Comparison of ENCODE assay signal across 8 mouse cellular contexts in genomic region chr11:115814605-115815450, GRCm38 (mm10). TPM values are rescaled to one million over a fixed set of nuclear protein-coding genes. Genes with fewer than 3 reads are reported as not detected.
DNase-seq lines count a peak whose midpoint lies in the region; ATAC-seq lines count a peak whose summit lies in the region.

Tsen54 (plus strand) TSS chr11:115814724.

- no peaks in the 10 kb centered on the region for H3K9me3 ChIP-seq in forebrain, embryonic 15.5 days
- no peaks in the 10 kb centered on the region for H3K9me3 ChIP-seq in lung, embryonic 16.5 days (ENCODE audit: control insufficient read depth, low read length)

- peak within 1 kb of the TSS; percentile 94 for H3K9ac ChIP-seq in forebrain, embryonic 15.5 days (replicated peaks)
- H3K9ac ChIP-seq in lung, embryonic 16.5 days (ENCODE audit: low read length): peak within 1 kb of the TSS; percentile 91

- no peaks in the 10 kb centered on the region for H3K27me3 ChIP-seq in forebrain, embryonic 15.5 days
- H3K27me3 ChIP-seq in lung, embryonic 16.5 days (ENCODE audit: control insufficient read depth, insufficient read depth, low read depth, low read length): no peaks in the 10 kb centered on the region

- peak within 1 kb of the TSS; percentile 90 for H3K4me2 ChIP-seq in forebrain, embryonic 15.5 days (replicated peaks)
- peak within 1 kb of the TSS; percentile 95 for H3K4me2 ChIP-seq in lung, embryonic 16.5 days (ENCODE audit: low read depth, low read length)

- peak within 1 kb of the TSS; percentile 96 for H3K4me3 ChIP-seq in forebrain, embryonic 15.5 days
- peak within 1 kb of the TSS; percentile 75 for H3K4me3 ChIP-seq in lung, embryonic 16.5 days (ENCODE audit: low read length)

- H3K27ac ChIP-seq in forebrain, embryonic 15.5 days (replicated peaks): peak within 1 kb of the TSS; percentile 74
- peak within 1 kb of the TSS; percentile 68 for H3K27ac ChIP-seq in lung, embryonic 16.5 days (ENCODE audit: low read length)

- peaks cover 8% of the 10 kb centered on the region; the same call in 1 of the 2 replicates for H3K36me3 ChIP-seq in forebrain, embryonic 15.5 days
- peaks cover 2% of the 10 kb centered on the region; the same call in 1 of the 2 replicates for H3K36me3 ChIP-seq in lung, embryonic 16.5 days (ENCODE audit: control insufficient read depth, insufficient read depth, low read length)

- intact Hi-C loops in heart, postnatal 36 days (cut with DNase I): loop anchor here (1.0 to 5.0 kb wide), 4 partner anchors 44 to 188 kb away; partner anchors contain the start of genes Myo15b and Slc25a19

- peak; percentile 68 for ATAC-seq in forebrain, embryonic 15.5 days (replicated peaks)
- peak; percentile 63 for ATAC-seq in lung, embryonic 16.5 days (ENCODE audit: low read depth)

- peak; percentile 83 for DNase-seq in ES-CJ7 (ENCODE audit: low read depth, low spot score)
- DNase-seq in cerebellum, adult 11 months: peak; percentile 87
- DNase-seq in heart, postnatal 36 days: peak; percentile 90 to 94
- peak in 1 of 2 experiments; percentile 74 for DNase-seq in layer of hippocampus, adult 8-10 months (ENCODE audit: low spot score in 2 of 2)
- peak; percentile 74 for DNase-seq in ovary, adult 18-20 months (ENCODE audit: low spot score)
- peak; percentile 82 for DNase-seq in thymus, postnatal 0 days (ENCODE audit: low spot score)

- WGBS in forebrain, embryonic 15.5 days: under 1% methylated on average over 82 of the region's 84 CpGs
- WGBS in lung, embryonic 16.5 days: under 1% methylated on average over 81 of the region's 84 CpGs

- H3K4me1 ChIP-seq in forebrain, embryonic 15.5 days: peaks cover 54% of the 10 kb centered on the region
- H3K4me1 ChIP-seq in lung, embryonic 16.5 days (replicated peaks; ENCODE audit: control insufficient read depth, insufficient read depth, low read length): peaks cover 39% of the 10 kb centered on the region

RNA-seq across cellular contexts. Expression of gene Tsen54, which starts in this region (rescaled TPM):
- polyA plus RNA-seq in forebrain, embryonic 15.5 days (2015; fragmentation: Nextera tagmentation; extraction: Ambion mirVana): 24.2 and 25.9 TPM in 2 replicates
- 1 to 10 TPM; 8.7 to 9.7 TPM for total RNA-seq in heart, postnatal 36 days (2021)
- 10 to 100 TPM; 12.5 to 18.7 (median 16.9) TPM for total RNA-seq in layer of hippocampus, adult 8-10 months (2022)
- polyA plus RNA-seq in lung, embryonic 16.5 days (2015; fragmentation: Nextera tagmentation; extraction: Ambion mirVana): 36.9 and 38.1 TPM in 2 replicates
- 23.4 and 23.5 TPM in 2 replicates for polyA plus RNA-seq in thymus, postnatal 0 days (2015; fragmentation: Nextera tagmentation; extraction: Ambion mirVana)
